Mouse (Mus musculus) adrenal gland, adult (tissue): ENCODE results near the gene B3galt4.
"Not testable (repeated sequence)": the region's sequence is repeated elsewhere in the genome, so short reads cannot be mapped to it uniquely, and the experiment has no call there.

ENCODE experiments used
- DNase-seq, 2 experiments: peaks; one replicate each; pipeline ENCODE4 v3.0.0; 2022 to 2023; ENCODE audit warnings: low spot score in 1 of 2; ENCODE audit not compliant: inconsistent age in 2 of 2

B3galt4 gene

GRCm38 (mm10) chr17:33968927-33969326 is 17.6 kb upstream of the B3galt4 start:
- DNase-seq, result peak in 1 of 2 experiments; percentile 67

- DNase-seq, result peak; percentile 72 to 92
Observed at GRCm38 (mm10) chr17:33968489-33968888, 17.2 kb upstream of the B3galt4 start.

- DNase-seq, result peak; percentile 74 to 82
Observed at GRCm38 (mm10) chr17:33965846-33966550, 14.7 kb upstream of the B3galt4 start.

- peak in 1 of 2 experiments; percentile 33 for DNase-seq
Observed at GRCm38 (mm10) chr17:33965082-33965845, 14.0 kb upstream of the B3galt4 start.

- no peak for DNase-seq
Observed at GRCm38 (mm10) chr17:33962876-33963275, 11.6 kb upstream of the B3galt4 start.

GRCm38 (mm10) chr17:33959948-33960347 is 8.7 kb upstream of the B3galt4 start:
- DNase-seq, result peak in 1 of 2 experiments; percentile 20

GRCm38 (mm10) chr17:33959135-33959534 is 7.8 kb upstream of the B3galt4 start:
- peak in 1 of 2 experiments; percentile 25 for DNase-seq

- DNase-seq, result peak in 1 of 2 experiments; percentile 31
Observed at GRCm38 (mm10) chr17:33958451-33958850, 7.2 kb upstream of the B3galt4 start.

- DNase-seq, result peak in 1 of 2 experiments; percentile 22
Observed at GRCm38 (mm10) chr17:33957493-33957892, 6.2 kb upstream of the B3galt4 start.

GRCm38 (mm10) chr17:33956336-33956735 is 5.0 kb upstream of the B3galt4 start:
- DNase-seq, result no peak

- peak; percentile 97 to 99 for DNase-seq
Observed at GRCm38 (mm10) chr17:33955555-33956214, 4.4 kb upstream of the B3galt4 start, which contains the start of the genes Vps52 and Rps18. Gene Vps52, plus strand, starts transcription at chr17:33955812. Gene Rps18, minus strand, starts transcription at chr17:33956001.

GRCm38 (mm10) chr17:33954646-33955554 is 3.6 kb upstream of the B3galt4 start:
- peak in 1 of 2 experiments; percentile 36 for DNase-seq

GRCm38 (mm10) chr17:33953961-33954565 is 2.8 kb upstream of the B3galt4 start:
- peak in 1 of 2 experiments; percentile 35 for DNase-seq

- DNase-seq, result peak in 1 of 2 experiments; percentile 24
Observed at GRCm38 (mm10) chr17:33953310-33953709, 2.0 kb upstream of the B3galt4 start.

GRCm38 (mm10) chr17:33952879-33953278 is 1.6 kb upstream of the B3galt4 start:
- no peak for DNase-seq

- not testable (repeated sequence) for DNase-seq
Observed at GRCm38 (mm10) chr17:33952015-33952414, 727 bp upstream of the B3galt4 start.

- DNase-seq, result peak; percentile 25 to 63
Observed at GRCm38 (mm10) chr17:33950131-33950625, 1.1 kb downstream of the B3galt4 start.

GRCm38 (mm10) chr17:33948905-33949537 is 2.3 kb downstream of the B3galt4 start:
- peak; percentile 68 to 82 for DNase-seq
